Mouse (Mus musculus): Measurements from ENCODE around the gene Znrf2. TPM values are rescaled to one million over a fixed set of nuclear protein-coding genes. Genes with fewer than 3 reads are reported as not detected.
A peak's percentile ranks its signal among the peaks of the same experiment; 100 is the strongest.
"Not testable (repeated sequence)": the region's sequence is repeated elsewhere in the genome, so short reads cannot be mapped to it uniquely, and the experiment has no call there.

Znrf2 gene
- polyA plus RNA-seq, 1 experiment from 2014 or later = 5.8 TPM

GRCm38 (mm10) chr6:54810314-54810646 lies 6.4 kb upstream of the Znrf2 start:
- no peak overlapping the region for H3K4me3 ChIP-seq (replicated peaks)
- peaks cover 12% of the 10 kb centered on the region; the same call in 1 of the 2 replicates for H3K4me1 ChIP-seq
- H3K27me3 ChIP-seq (replicated peaks) = peaks cover 5% of the 10 kb centered on the region; the same call in 1 of the 2 replicates
- no peak overlapping the region for H3K9ac ChIP-seq (replicated peaks)
- no peak overlapping the region for H3K27ac ChIP-seq (replicated peaks)
- WGBS = 76% methylated on average over 1 of the region's 1 CpGs
- no peak overlapping the region for H3K4me2 ChIP-seq
- no peaks in the 10 kb centered on the region for H3K9me3 ChIP-seq (replicated peaks)
- H3K36me3 ChIP-seq = no peaks in the 10 kb centered on the region
- ATAC-seq (ENCODE audit: low FRiP score) = no peak

- H3K4me2 ChIP-seq = 0 out of 2 replicates have a peak overlapping the region, but pooled peaks have one; percentile 9
- H3K27me3 ChIP-seq (replicated peaks) = peaks cover 5% of the 10 kb centered on the region; the same call in 1 of the 2 replicates
- no peaks in the 10 kb centered on the region for H3K9me3 ChIP-seq (replicated peaks)
- H3K4me1 ChIP-seq = peaks cover 18% of the 10 kb centered on the region
- H3K9ac ChIP-seq (replicated peaks) = no peak overlapping the region
- no peak overlapping the region for H3K4me3 ChIP-seq (replicated peaks)
- no peak for ATAC-seq (ENCODE audit: low FRiP score)
- H3K27ac ChIP-seq (replicated peaks) = peak overlapping the region; percentile 54; the same call in 1 of the 2 replicates
- no peaks in the 10 kb centered on the region for H3K36me3 ChIP-seq
- WGBS = 70% methylated on average over 11 of the region's 11 CpGs
These were observed 5.0 kb upstream of the Znrf2 start for GRCm38 (mm10) chr6:54811546-54812250.

GRCm38 (mm10) chr6:54812276-54812675 lies 4.4 kb upstream of the Znrf2 start:
- whole genome bisulfite sequencing = 79% methylated on average over 6 of the region's 6 CpGs

GRCm38 (mm10) chr6:54815428-54816130 lies 1.1 kb upstream of the Znrf2 start:
- H3K27ac ChIP-seq (replicated peaks) = 0 out of 2 replicates have a peak overlapping the region, but pooled peaks have one; percentile 42

More at GRCm38 (mm10) chr6:54812276-54812675, 4.4 kb upstream of the Znrf2 start:
- H3K27me3 ChIP-seq (replicated peaks) = peaks cover 5% of the 10 kb centered on the region; the same call in 1 of the 2 replicates
- H3K27ac ChIP-seq (replicated peaks) = 0 out of 2 replicates have a peak overlapping the region, but pooled peaks have one; percentile 54
- H3K4me1 ChIP-seq = peaks cover 18% of the 10 kb centered on the region
- H3K9ac ChIP-seq (replicated peaks) = no peak overlapping the region
- H3K4me3 ChIP-seq (replicated peaks) = no peak overlapping the region
- H3K4me2 ChIP-seq = no peak overlapping the region
- no peak for ATAC-seq (ENCODE audit: low FRiP score)
- H3K9me3 ChIP-seq (replicated peaks) = no peaks in the 10 kb centered on the region
- no peaks in the 10 kb centered on the region for H3K36me3 ChIP-seq

GRCm38 (mm10) chr6:54817266-54817767 lies 601 bp downstream of the Znrf2 start:
- under 1% methylated on average over 38 of the region's 39 CpGs for WGBS
- Histone ChIP-seq H3K9me3 (replicated peaks) (no peaks in the 10 kb centered on the region), H3K9ac (replicated peaks) (peak overlapping the region; percentile 96), H3K27me3 (replicated peaks) (peaks cover 5% of the 10 kb centered on the region; the same call in 1 of the 2 replicates), H3K36me3 (no peaks in the 10 kb centered on the region), H3K4me3 (replicated peaks) (peak overlapping the region; percentile 83), H3K4me2 (peak overlapping the region; percentile 69), H3K27ac (replicated peaks) (peak overlapping the region; percentile 94), H3K4me1 (peaks cover 25% of the 10 kb centered on the region)
- ATAC-seq (ENCODE audit: low FRiP score) = peak; percentile 25; the same call in 1 of the 2 replicates

More at GRCm38 (mm10) chr6:54815428-54816130, 1.1 kb upstream of the Znrf2 start:
- Histone ChIP-seq H3K4me1 (peaks cover 35% of the 10 kb centered on the region), H3K9ac (replicated peaks) (no peak overlapping the region), H3K27me3 (replicated peaks) (peaks cover 5% of the 10 kb centered on the region; the same call in 1 of the 2 replicates), H3K36me3 (no peaks in the 10 kb centered on the region), H3K4me3 (replicated peaks) (peak overlapping the region; percentile 83; the same call in 1 of the 2 replicates), H3K4me2 (peak overlapping the region; percentile 69), H3K9me3 (replicated peaks) (no peaks in the 10 kb centered on the region)
- ATAC-seq (ENCODE audit: low FRiP score) = no peak
- 84% methylated on average over 9 of the region's 9 CpGs for WGBS

GRCm38 (mm10) chr6:54818389-54818788 lies 1.7 kb downstream of the Znrf2 start:
- Histone ChIP-seq H3K36me3 (no peaks in the 10 kb centered on the region), H3K27ac (replicated peaks) (no peak overlapping the region), H3K4me2 (peak overlapping the region; percentile 69), H3K9ac (replicated peaks) (peak overlapping the region; percentile 96; the same call in 1 of the 2 replicates), H3K9me3 (replicated peaks) (no peaks in the 10 kb centered on the region), H3K4me3 (replicated peaks) (peak overlapping the region; percentile 83), H3K27me3 (replicated peaks) (peaks cover 5% of the 10 kb centered on the region; the same call in 1 of the 2 replicates), H3K4me1 (peaks cover 23% of the 10 kb centered on the region)
- no peak for ATAC-seq (ENCODE audit: low FRiP score)
- WGBS = 51% methylated on average over 2 of the region's 2 CpGs

- ATAC-seq (ENCODE audit: low FRiP score) = no peak
- peaks cover 23% of the 10 kb centered on the region for H3K4me1 ChIP-seq
- peaks cover 4% of the 10 kb centered on the region; the same call in 1 of the 2 replicates for H3K27me3 ChIP-seq (replicated peaks)
- H3K9me3 ChIP-seq (replicated peaks) = no peaks in the 10 kb centered on the region
- no peak overlapping the region for H3K27ac ChIP-seq (replicated peaks)
- 50% methylated on average over 4 of the region's 4 CpGs for WGBS
- H3K4me2 ChIP-seq = no peak overlapping the region
- H3K4me3 ChIP-seq (replicated peaks) = no peak overlapping the region
- H3K9ac ChIP-seq (replicated peaks) = no peak overlapping the region
- no peaks in the 10 kb centered on the region for H3K36me3 ChIP-seq
These were observed 2.6 kb downstream of the Znrf2 start for GRCm38 (mm10) chr6:54819272-54819671.

- no peak overlapping the region for H3K4me3 ChIP-seq (replicated peaks)
- no peaks in the 10 kb centered on the region for H3K9me3 ChIP-seq (replicated peaks)
- H3K36me3 ChIP-seq = no peaks in the 10 kb centered on the region
- no peak overlapping the region for H3K27ac ChIP-seq (replicated peaks)
- WGBS = 59% methylated on average over 3 of the region's 3 CpGs
- no peaks in the 10 kb centered on the region for H3K27me3 ChIP-seq (replicated peaks)
- ATAC-seq (ENCODE audit: low FRiP score) = no peak
- no peak overlapping the region for H3K9ac ChIP-seq (replicated peaks)
- no peak overlapping the region for H3K4me2 ChIP-seq
- H3K4me1 ChIP-seq = peaks cover 23% of the 10 kb centered on the region
These were observed 3.0 kb downstream of the Znrf2 start for GRCm38 (mm10) chr6:54819746-54820145.

- ATAC-seq (ENCODE audit: low FRiP score) = no peak
- H3K27ac ChIP-seq (replicated peaks) = no peak overlapping the region
- peaks cover 17% of the 10 kb centered on the region for H3K4me1 ChIP-seq
- WGBS = 88% methylated on average over 4 of the region's 4 CpGs
- no peaks in the 10 kb centered on the region for H3K27me3 ChIP-seq (replicated peaks)
- no peak overlapping the region for H3K4me3 ChIP-seq (replicated peaks)
- no peaks in the 10 kb centered on the region for H3K36me3 ChIP-seq
- no peak overlapping the region for H3K4me2 ChIP-seq
- no peaks in the 10 kb centered on the region for H3K9me3 ChIP-seq (replicated peaks)
- no peak overlapping the region for H3K9ac ChIP-seq (replicated peaks)
These were observed 5.6 kb downstream of the Znrf2 start for GRCm38 (mm10) chr6:54822348-54822747.

GRCm38 (mm10) chr6:54824561-54824960 lies 7.8 kb downstream of the Znrf2 start:
- H3K27ac ChIP-seq (replicated peaks); H3K27me3 ChIP-seq (replicated peaks): not testable (repeated sequence)
- WGBS = 98% methylated on average over 2 of the region's 2 CpGs

GRCm38 (mm10) chr6:54827481-54827880 lies 10.8 kb downstream of the Znrf2 start:
- no peaks in the 10 kb centered on the region for H3K9me3 ChIP-seq (replicated peaks)
- 0 out of 2 replicates have a peak, but pooled peaks cover 3% of the 10 kb centered on the region for H3K4me1 ChIP-seq
- H3K9ac ChIP-seq (replicated peaks) = no peak overlapping the region
- WGBS = 73% methylated on average over 5 of the region's 5 CpGs
- H3K4me2 ChIP-seq = no peak overlapping the region
- no peak for ATAC-seq (ENCODE audit: low FRiP score)
- no peaks in the 10 kb centered on the region for H3K27me3 ChIP-seq (replicated peaks)
- H3K27ac ChIP-seq (replicated peaks) = no peak overlapping the region
- H3K36me3 ChIP-seq = no peaks in the 10 kb centered on the region
- H3K4me3 ChIP-seq (replicated peaks) = no peak overlapping the region

More at GRCm38 (mm10) chr6:54824561-54824960, 7.8 kb downstream of the Znrf2 start:
- H3K36me3 ChIP-seq; H3K9ac ChIP-seq (replicated peaks); ATAC-seq (ENCODE audit: low FRiP score); H3K9me3 ChIP-seq (replicated peaks); H3K4me1 ChIP-seq; H3K4me3 ChIP-seq (replicated peaks); H3K4me2 ChIP-seq: not testable (repeated sequence)
